Mouse (Mus musculus) heart, postnatal 0 days (tissue): ENCODE data around the gene Lrrc45. TPM values are rescaled to one million over a fixed set of nuclear protein-coding genes. Genes with fewer than 3 reads are reported as not detected.
"Not testable (repeated sequence)": the region's sequence is repeated elsewhere in the genome, so short reads cannot be mapped to it uniquely, and the experiment has no call there.

Experiments
- ATAC-seq: fragments of 200-750 bp; cut with Nextera tagmentation; 2 replicates; pipeline ENCODE4 v1.8.0; 2017; ENCODE audit warnings: low read depth, moderate number of reproducible peaks, moderate library complexity; ENCODE audit not compliant: insufficient read depth
- DNase-seq: peaks from one replicate; pipeline ENCODE4 v3.0.0-alpha.2; 2016; ENCODE audit warnings: low spot score
- H3K27ac ChIP-seq: fragments of 300-500 bp; sonication (generic); 2 replicates; pipeline ENCODE4 v1.5.1; 2014; ENCODE audit warnings: low read depth, mild to moderate bottlenecking
- H3K27me3 ChIP-seq: fragments of 300-500 bp; sonication (generic); 2 replicates; pipeline ENCODE4 v1.6.1; 2014; ENCODE audit warnings: low read length, mixed read lengths; ENCODE audit not compliant: control insufficient read depth, insufficient read depth
- H3K36me3 ChIP-seq: fragments of 300-500 bp; sonication (generic); replicated peaks from 2 replicates; pipeline ENCODE4 v1.6.1; 2014; ENCODE audit warnings: low read length, mixed read lengths; ENCODE audit not compliant: control insufficient read depth, insufficient read depth
- H3K4me1 ChIP-seq: fragments of 300-500 bp; sonication (generic); 2 replicates; pipeline ENCODE4 v1.6.1; 2014; ENCODE audit warnings: antibody characterized with exemption; ENCODE audit not compliant: control insufficient read depth, insufficient read depth
- H3K4me2 ChIP-seq: fragments of 300-500 bp; sonication (generic); 2 replicates; pipeline ENCODE4 v1.6.1; 2014; ENCODE audit warnings: low read depth, mild to moderate bottlenecking, low read length, moderate library complexity
- H3K4me3 ChIP-seq: fragments of 300-500 bp; sonication (generic); 2 replicates; pipeline ENCODE4 v1.5.1; 2014; ENCODE audit warnings: low read depth, low read length
- H3K9ac ChIP-seq: fragments of 300-500 bp; sonication (generic); replicated peaks from 2 replicates; pipeline ENCODE4 v1.6.1; 2014; ENCODE audit warnings: low read depth, low read length, mixed read lengths
- H3K9me3 ChIP-seq: fragments of 300-500 bp; sonication (generic); replicated peaks from 2 replicates; pipeline ENCODE4 v1.6.1; 2016; ENCODE audit warnings: low read length; ENCODE audit not compliant: control insufficient read depth
- CTCF ChIP-seq: IDR thresholded peaks from 2 replicates; pipeline ENCODE4 v1.5.1; 2016; ENCODE audit warnings: antibody characterized with exemption, control low read depth, low read depth
- EP300 ChIP-seq: IDR thresholded peaks from 2 replicates; pipeline ENCODE4 v1.6.1; 2016; ENCODE audit warnings: antibody characterized with exemption, low read depth
- WGBS: fragments of 180-500 bp; shearing (Covaris S2); extraction: QIAGEN DNeasy Blood & Tissue Kit; methylation state at CpG from one replicate; pipeline ENCODE4 v1.1.7; 2014; 5-methylcytosine and 5-hydroxymethylcytosine counted together
- polyA plus RNA-seq: library from polyadenylated mRNA; unstranded; fragments of >200 nt; fragmentation: Nextera tagmentation; extraction: Ambion mirVana; gene quantifications from 2 replicates; pipeline ENCODE4 v1.2.1, GENCODE M21; 2015
- total RNA-seq: library from RNA; depleted of rRNA; stranded (reverse); fragments of >200 nt; gene quantifications from 2 replicates; pipeline ENCODE4 v1.2.3, GENCODE M21; 2014; ENCODE audit warnings: low replicate concordance; rRNA removed

The Lrrc45 gene
- total and polyA plus RNA-seq, 2 experiments from 2014 or later, result 12.4 to 28.3 TPM

GRCm38 (mm10) chr11:120761811-120762671, 48.3 kb downstream of the Lrrc45 start:
- no peak for TF ChIP-seq CTCF
- TF ChIP-seq EP300, result no peak
- H3K27ac ChIP-seq, result no peak overlapping the region
- peaks cover 4% of the 10 kb centered on the region; the same call in 1 of the 2 replicates for H3K27me3 ChIP-seq
- H3K9ac ChIP-seq, result no peak overlapping the region
- H3K4me3 ChIP-seq, result no peak overlapping the region
- peaks cover 6% of the 10 kb centered on the region for H3K4me1 ChIP-seq
- ATAC-seq, result 0 out of 2 replicates have a peak, but pooled peaks have one; percentile 34
- no peaks in the 10 kb centered on the region for H3K36me3 ChIP-seq
- 51% methylated on average over 14 of the region's 14 CpGs for WGBS
- DNase-seq, result peak; percentile 24
- H3K9me3 ChIP-seq, result peaks cover 13% of the 10 kb centered on the region; the same call in 1 of the 2 replicates
- H3K4me2 ChIP-seq, result peak overlapping the region; percentile 21; the same call in 1 of the 2 replicates

DNA sequence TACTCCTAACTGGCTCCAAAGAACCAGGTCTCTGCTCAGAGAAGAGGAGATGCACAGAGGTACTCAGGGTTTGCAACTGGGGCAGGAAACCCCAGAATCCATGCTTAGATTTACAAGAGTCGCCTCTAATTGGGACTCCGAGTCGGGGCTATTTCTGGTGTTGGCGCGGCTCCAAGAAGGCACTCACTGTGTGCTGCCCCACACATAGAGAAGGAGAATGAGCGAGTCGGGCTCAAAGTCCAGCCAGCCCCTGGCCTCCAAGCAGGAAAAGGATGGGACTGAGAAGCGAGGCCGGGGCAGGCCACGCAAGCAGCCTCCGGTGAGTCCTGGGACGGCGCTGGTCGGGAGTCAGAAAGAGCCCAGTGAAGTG, 48.9 kb downstream of the Lrrc45 start, which contains the start of gene Hmga1b:
Gene Hmga1b, plus strand, starts transcription at position 123 of the 370 bp plus-strand sequence.
- not testable (repeated sequence) for DNase-seq, H3K27me3 ChIP-seq, H3K4me1 ChIP-seq, H3K9ac ChIP-seq, H3K4me3 ChIP-seq, H3K36me3 ChIP-seq, H3K27ac ChIP-seq
- peak within 1 kb of the TSS; percentile 21; the same call in 1 of the 2 replicates for H3K4me2 ChIP-seq
- 5% methylated on average over 14 of the region's 14 CpGs for WGBS
- peak; percentile 28; the same call in 1 of the 2 replicates for ATAC-seq
- H3K9me3 ChIP-seq, result peaks cover 11% of the 10 kb centered on the region; the same call in 1 of the 2 replicates

DNA sequence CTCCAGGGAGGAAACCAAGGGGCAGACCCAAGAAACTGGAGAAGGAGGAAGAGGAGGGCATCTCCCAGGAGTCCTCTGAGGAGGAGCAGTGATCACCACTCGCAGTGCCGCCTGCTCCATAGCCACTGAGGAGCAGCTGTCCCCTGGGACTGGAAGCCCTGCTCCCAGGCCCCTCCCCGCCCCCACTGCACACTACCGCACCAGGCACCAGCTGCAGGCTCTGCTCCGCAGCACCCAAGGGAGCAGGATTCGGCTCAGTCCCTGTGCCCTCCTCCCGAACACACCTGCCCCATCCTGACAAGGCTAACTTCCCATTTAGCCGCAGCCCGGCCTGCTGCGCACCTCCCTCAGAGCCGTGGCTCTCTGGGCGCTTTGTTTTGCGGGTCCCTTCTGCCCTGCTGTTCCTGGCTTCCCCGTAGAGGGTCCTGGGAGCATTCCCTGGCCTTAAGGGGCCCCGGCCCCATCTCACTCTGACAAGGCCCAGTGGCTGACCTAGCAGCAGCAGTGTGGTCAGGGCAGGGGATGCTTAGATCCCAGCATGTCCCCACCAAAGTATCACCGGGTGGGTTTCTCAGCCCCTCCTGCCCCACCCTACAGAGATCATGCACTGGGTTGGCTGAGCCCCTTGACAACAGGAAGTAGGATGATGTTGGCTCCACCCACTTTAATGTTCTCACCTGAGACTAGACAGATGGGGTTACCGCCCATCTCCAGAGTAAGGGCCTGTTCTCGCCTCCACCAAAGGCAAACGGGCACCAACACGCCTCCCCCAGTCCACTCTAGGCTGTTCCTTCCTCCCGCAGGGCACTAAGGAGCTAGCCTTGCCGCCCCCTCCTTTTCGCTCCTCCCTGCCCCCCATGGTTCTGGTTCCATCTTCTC, 49.6 kb downstream of the Lrrc45 start:
- ATAC-seq, result peak; percentile 33; the same call in 1 of the 2 replicates
- H3K4me3 ChIP-seq, H3K9me3 ChIP-seq, H3K4me1 ChIP-seq, H3K9ac ChIP-seq, H3K36me3 ChIP-seq, H3K27me3 ChIP-seq, DNase-seq, H3K27ac ChIP-seq: not testable (repeated sequence)
- H3K4me2 ChIP-seq, result peak overlapping the region; percentile 21; the same call in 1 of the 2 replicates
- WGBS, result 7% methylated on average over 8 of the region's 23 CpGs

DNA sequence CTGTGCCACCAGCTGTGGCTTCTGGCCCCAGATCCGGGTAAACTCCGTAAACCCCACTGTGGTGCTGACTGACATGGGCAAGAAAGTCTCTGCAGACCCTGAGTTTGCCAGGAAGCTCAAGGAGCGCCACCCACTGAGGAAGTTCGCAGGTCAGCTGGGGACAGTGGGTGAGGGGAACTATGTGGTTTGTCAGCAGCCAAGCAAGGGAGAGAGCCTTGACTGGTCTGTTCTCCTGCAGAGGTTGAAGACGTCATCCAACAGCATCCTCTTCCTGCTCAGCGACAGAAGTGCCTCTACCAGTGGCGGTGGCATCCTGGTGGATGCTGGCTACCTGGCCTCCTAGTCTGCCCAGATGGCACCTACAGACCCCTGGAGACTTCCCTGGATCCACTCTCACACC, 53.3 kb downstream of the Lrrc45 start:
- not testable (repeated sequence) for H3K4me3 ChIP-seq, H3K9me3 ChIP-seq, H3K27me3 ChIP-seq, H3K9ac ChIP-seq, H3K36me3 ChIP-seq, H3K4me2 ChIP-seq, DNase-seq, H3K27ac ChIP-seq, ATAC-seq, H3K4me1 ChIP-seq
- 53% methylated on average over 3 of the region's 7 CpGs for WGBS

- no peak overlapping the region for H3K9ac ChIP-seq
- DNase-seq (no peak), ATAC-seq (no peak)
- no peaks in the 10 kb centered on the region for H3K36me3 ChIP-seq
- no peak overlapping the region for H3K4me2 ChIP-seq
- 74% methylated on average over 1 of the region's 1 CpGs for WGBS
- H3K27me3 ChIP-seq, result peaks cover 4% of the 10 kb centered on the region; the same call in 1 of the 2 replicates
- TF ChIP-seq CTCF, result no peak
- H3K9me3 ChIP-seq, result no peaks in the 10 kb centered on the region
- H3K4me3 ChIP-seq, result no peak overlapping the region
- H3K27ac ChIP-seq, result no peak overlapping the region
- no peaks in the 10 kb centered on the region for H3K4me1 ChIP-seq
Measured at GRCm38 (mm10) chr11:120768206-120768605, 54.5 kb downstream of the Lrrc45 start.

Other genes starting within 250 kb of the Lrrc45 start
- 35.4 and 48.3 TPM in 2 replicates for gene Arl16, start 246.3 kb upstream of the Lrrc45 start, total RNA-seq
- gene Arl16, start 246.3 kb upstream of the Lrrc45 start, polyA plus RNA-seq, result 25.1 and 28.2 TPM in 2 replicates
- 119 and 161 TPM in 2 replicates for gene Mrpl12, start 229.3 kb upstream of the Lrrc45 start, total RNA-seq
- gene Mrpl12, start 229.3 kb upstream of the Lrrc45 start, polyA plus RNA-seq, result 308 and 315 TPM in 2 replicates
- gene Slc25a10, start 222.1 kb upstream of the Lrrc45 start, total RNA-seq, result 66.8 and 74.3 TPM in 2 replicates
- 30.3 and 33.8 TPM in 2 replicates for gene Slc25a10, start 222.1 kb upstream of the Lrrc45 start, polyA plus RNA-seq
- 0.23 and 1.9 TPM in 2 replicates for gene Gcgr, start 183.2 kb upstream of the Lrrc45 start, total RNA-seq
- gene Gcgr, start 183.2 kb upstream of the Lrrc45 start, polyA plus RNA-seq, result 0.81 and 1.3 TPM in 2 replicates
- 66.9 and 93.5 TPM in 2 replicates for gene Mcrip1, start 164.2 kb upstream of the Lrrc45 start, total RNA-seq
- gene Mcrip1, start 164.2 kb upstream of the Lrrc45 start, polyA plus RNA-seq, result 136 and 138 TPM in 2 replicates
- not detected in 2 replicates for gene Ppp1r27, start 162.8 kb upstream of the Lrrc45 start, total RNA-seq
- gene Ppp1r27, start 162.8 kb upstream of the Lrrc45 start, polyA plus RNA-seq, result 0.20 TPM in 1 of 2 replicates, not detected in the other
- gene P4hb, start 140.7 kb upstream of the Lrrc45 start, total RNA-seq, result 232 and 241 TPM in 2 replicates
- 261 and 268 TPM in 2 replicates for gene P4hb, start 140.7 kb upstream of the Lrrc45 start, polyA plus RNA-seq
- 204 and 231 TPM in 2 replicates for gene Arhgdia, start 132.3 kb upstream of the Lrrc45 start, total RNA-seq
- gene Arhgdia, start 132.3 kb upstream of the Lrrc45 start, polyA plus RNA-seq, result 239 and 245 TPM in 2 replicates
- 104 and 132 TPM in 2 replicates for gene Alyref, start 115.6 kb upstream of the Lrrc45 start, total RNA-seq
- gene Alyref, start 115.6 kb upstream of the Lrrc45 start, polyA plus RNA-seq, result 147 and 155 TPM in 2 replicates
- 41.1 and 43.4 TPM in 2 replicates for gene Anapc11, start 115.5 kb upstream of the Lrrc45 start, total RNA-seq
- 163 and 185 TPM in 2 replicates for gene Anapc11, start 115.5 kb upstream of the Lrrc45 start, polyA plus RNA-seq
- gene Npb, start 105.4 kb upstream of the Lrrc45 start, total RNA-seq, result 25.1 TPM in 1 of 2 replicates, not detected in the other
- gene Npb, start 105.4 kb upstream of the Lrrc45 start, polyA plus RNA-seq, result 9.9 and 11.8 TPM in 2 replicates
- gene Pcyt2, start 96.0 kb upstream of the Lrrc45 start, total RNA-seq, result 57.5 and 76.7 TPM in 2 replicates
- gene Pcyt2, start 96.0 kb upstream of the Lrrc45 start, polyA plus RNA-seq, result 67.5 and 69.6 TPM in 2 replicates
- 12.4 and 63.2 TPM in 2 replicates for gene Sirt7, start 88.7 kb upstream of the Lrrc45 start, total RNA-seq
- gene Sirt7, start 88.7 kb upstream of the Lrrc45 start, polyA plus RNA-seq, result 14.1 and 15.2 TPM in 2 replicates
- 34.1 and 37.7 TPM in 2 replicates for gene Mafg, start 80.3 kb upstream of the Lrrc45 start, total RNA-seq
- 13.6 and 14.1 TPM in 2 replicates for gene Mafg, start 80.3 kb upstream of the Lrrc45 start, polyA plus RNA-seq
- 2.1 and 5.8 TPM in 2 replicates for gene Pycr1, start 70.2 kb upstream of the Lrrc45 start, total RNA-seq
- gene Pycr1, start 70.2 kb upstream of the Lrrc45 start, polyA plus RNA-seq, result 6.3 and 6.5 TPM in 2 replicates
- 27.8 and 29.3 TPM in 2 replicates for gene Myadml2, start 65.8 kb upstream of the Lrrc45 start, total RNA-seq
- gene Myadml2, start 65.8 kb upstream of the Lrrc45 start, polyA plus RNA-seq, result 32.7 and 33.5 TPM in 2 replicates
- gene Notum, start 52.8 kb upstream of the Lrrc45 start, total RNA-seq, result 0.27 TPM in 1 of 2 replicates, not detected in the other
- 0.08 and 0.16 TPM in 2 replicates for gene Notum, start 52.8 kb upstream of the Lrrc45 start, polyA plus RNA-seq
- 88.8 and 146 TPM in 2 replicates for gene Aspscr1, start 41.0 kb upstream of the Lrrc45 start, total RNA-seq
- gene Aspscr1, start 41.0 kb upstream of the Lrrc45 start, polyA plus RNA-seq, result 86.3 and 87.9 TPM in 2 replicates
- 68.7 and 115 TPM in 2 replicates for gene Cenpx, start 187 bp upstream of the Lrrc45 start, total RNA-seq
- 102 and 114 TPM in 2 replicates for gene Cenpx, start 187 bp upstream of the Lrrc45 start, polyA plus RNA-seq
- 9.2 and 12.6 TPM in 2 replicates for gene Rac3, start 7.5 kb downstream of the Lrrc45 start, total RNA-seq
- 1.4 and 1.8 TPM in 2 replicates for gene Rac3, start 7.5 kb downstream of the Lrrc45 start, polyA plus RNA-seq
- gene Dcxr, start 13.4 kb downstream of the Lrrc45 start, total RNA-seq, result 5.0 and 10.5 TPM in 2 replicates
- gene Dcxr, start 13.4 kb downstream of the Lrrc45 start, polyA plus RNA-seq, result 8.6 and 8.7 TPM in 2 replicates
- gene Cbr2, start 18.2 kb downstream of the Lrrc45 start, total RNA-seq, result 12.2 and 19.1 TPM in 2 replicates
- 2.4 and 43.5 TPM in 2 replicates for gene Cbr2, start 18.2 kb downstream of the Lrrc45 start, polyA plus RNA-seq
- 0.23 and 0.76 TPM in 2 replicates for gene Hmga1b, start 48.9 kb downstream of the Lrrc45 start, total RNA-seq
- gene Hmga1b, start 48.9 kb downstream of the Lrrc45 start, polyA plus RNA-seq, result 1.2 and 1.3 TPM in 2 replicates
- 14.5 and 26.4 TPM in 2 replicates for gene Rfng, start 70.3 kb downstream of the Lrrc45 start, total RNA-seq
- gene Rfng, start 70.3 kb downstream of the Lrrc45 start, polyA plus RNA-seq, result 15.3 and 17.0 TPM in 2 replicates
- 120 and 125 TPM in 2 replicates for gene Gps1, start 70.3 kb downstream of the Lrrc45 start, total RNA-seq
- gene Gps1, start 70.3 kb downstream of the Lrrc45 start, polyA plus RNA-seq, result 94.2 and 94.4 TPM in 2 replicates
- 42.2 and 47.1 TPM in 2 replicates for gene Dus1l, start 82.5 kb downstream of the Lrrc45 start, total RNA-seq
- gene Dus1l, start 82.5 kb downstream of the Lrrc45 start, polyA plus RNA-seq, result 35.6 and 40.2 TPM in 2 replicates
- gene Fasn, start 110.6 kb downstream of the Lrrc45 start, total RNA-seq, result 79.2 and 90.4 TPM in 2 replicates
- gene Fasn, start 110.6 kb downstream of the Lrrc45 start, polyA plus RNA-seq, result 10.8 and 14.1 TPM in 2 replicates
- gene Ccdc57, start 218.9 kb downstream of the Lrrc45 start, total RNA-seq, result 0.43 and 1.5 TPM in 2 replicates
- 1.3 and 1.6 TPM in 2 replicates for gene Ccdc57, start 218.9 kb downstream of the Lrrc45 start, polyA plus RNA-seq
- gene Slc16a3, start 234.6 kb downstream of the Lrrc45 start, total RNA-seq, result 153 and 260 TPM in 2 replicates
- gene Slc16a3, start 234.6 kb downstream of the Lrrc45 start, polyA plus RNA-seq, result 15.6 and 17.0 TPM in 2 replicates